Mouse (Mus musculus) ovary, adult 18-20 months (tissue): ENCODE data around the gene Tas2r116.

ENCODE experiments used
- DNase-seq: peaks from one replicate; pipeline ENCODE4 v3.0.0; 2022; ENCODE audit warnings: low spot score, mixed read lengths

Gene Tas2r116

GRCm38 (mm10) chr6:132855138-132855537 lies at the start of gene Tas2r116:
Tas2r116 (plus strand) TSS chr6:132855438.
- no peak for DNase-seq

GRCm38 (mm10) chr6:132846842-132847241 lies 8.4 kb upstream of the Tas2r116 start, which contains the start of gene Tas2r123:
Tas2r123 (plus strand) TSS chr6:132847142.
- no peak for DNase-seq

- DNase-seq = no peak
These were observed 12.5 kb downstream of the Tas2r116 start, which contains the start of gene Tas2r110 for GRCm38 (mm10) chr6:132867708-132868107. Tas2r110 (plus strand) TSS chr6:132868008.

GRCm38 (mm10) chr6:132892711-132893110 lies 37.5 kb downstream of the Tas2r116 start, which contains the start of gene Tas2r113:
Tas2r113 (plus strand) TSS chr6:132893011.
- DNase-seq = no peak
